Mouse (Mus musculus): ENCODE results near the gene Med12l. TPM values are rescaled to one million over a fixed set of nuclear protein-coding genes. Genes with fewer than 3 reads are reported as not detected.

Gene Med12l
- polyA plus RNA-seq, 1 experiment from 2014 or later = 1.8 TPM

- Histone ChIP-seq H3K27me3 (no peaks in the 10 kb centered on the region), H3K36me3 (no peaks in the 10 kb centered on the region), H3K27ac (no peak overlapping the region), H3K4me2 (replicated peaks) (no peak overlapping the region), H3K9ac (no peak overlapping the region), H3K9me3 (no peaks in the 10 kb centered on the region), H3K4me3 (no peak overlapping the region), H3K4me1 (peaks cover 14% of the 10 kb centered on the region)
- ATAC-seq (ENCODE audit: low FRiP score, low read depth) = no peak
- WGBS = 79% methylated on average over 8 of the region's 8 CpGs
These were observed 206.2 kb downstream of the Med12l start for GRCm38 (mm10) chr3:59211784-59212183.

DNA sequence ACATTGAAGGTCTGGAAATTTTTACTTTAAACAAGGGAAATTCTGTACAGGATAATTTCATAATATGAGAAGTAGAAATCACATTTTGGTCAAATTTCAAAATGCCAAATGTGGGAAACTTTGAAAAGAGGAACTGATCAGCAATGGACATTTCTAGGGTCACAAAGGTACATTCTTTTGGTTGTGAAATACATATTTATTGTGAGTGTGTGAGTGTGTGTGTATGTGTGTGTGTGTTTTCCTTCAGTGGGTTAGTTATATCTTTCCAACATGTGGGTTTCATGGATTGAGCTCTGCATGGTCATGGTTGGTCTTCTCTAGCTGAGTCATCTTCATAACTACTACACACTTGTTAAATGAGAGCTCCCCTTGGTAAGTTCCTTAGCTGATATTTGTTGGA is 206.8 kb downstream of the Med12l start:
- ATAC-seq (ENCODE audit: low FRiP score, low read depth) = no peak
- no peaks in the 10 kb centered on the region for H3K9me3 ChIP-seq
- no peak overlapping the region for H3K9ac ChIP-seq
- H3K36me3 ChIP-seq = no peaks in the 10 kb centered on the region
- H3K4me1 ChIP-seq = peaks cover 14% of the 10 kb centered on the region
- H3K4me2 ChIP-seq (replicated peaks) = no peak overlapping the region
- no peak overlapping the region for H3K4me3 ChIP-seq
- no peak overlapping the region for H3K27ac ChIP-seq
- no peaks in the 10 kb centered on the region for H3K27me3 ChIP-seq

DNA sequence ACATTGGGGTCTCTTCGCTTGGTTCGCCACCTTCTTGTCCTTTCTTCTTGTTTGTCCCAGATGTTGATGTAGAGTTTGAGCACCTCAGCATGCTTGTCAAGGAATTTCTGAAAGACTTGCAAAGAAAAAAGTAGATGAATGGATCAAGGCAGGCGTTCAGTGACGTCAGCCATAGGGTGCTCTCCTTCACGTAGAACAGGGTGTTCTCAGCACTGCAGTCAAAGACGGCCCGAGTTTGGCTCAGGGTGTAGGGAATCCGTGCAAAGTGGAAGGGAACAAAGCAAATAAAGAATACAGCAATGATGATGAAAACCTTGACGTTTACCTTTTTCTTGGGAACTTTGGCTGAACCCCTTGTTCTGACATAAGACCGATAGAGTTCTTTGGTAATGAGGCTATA is 211.6 kb downstream of the Med12l start:
- no peak overlapping the region for H3K9ac ChIP-seq
- H3K27ac ChIP-seq = no peak overlapping the region
- 90% methylated on average over 10 of the region's 10 CpGs for WGBS
- no peaks in the 10 kb centered on the region for H3K9me3 ChIP-seq
- no peak overlapping the region for H3K4me3 ChIP-seq
- H3K4me2 ChIP-seq (replicated peaks) = no peak overlapping the region
- no peaks in the 10 kb centered on the region for H3K27me3 ChIP-seq
- no peak for ATAC-seq (ENCODE audit: low FRiP score, low read depth)
- no peaks in the 10 kb centered on the region for H3K36me3 ChIP-seq
- no peaks in the 10 kb centered on the region for H3K4me1 ChIP-seq

DNA sequence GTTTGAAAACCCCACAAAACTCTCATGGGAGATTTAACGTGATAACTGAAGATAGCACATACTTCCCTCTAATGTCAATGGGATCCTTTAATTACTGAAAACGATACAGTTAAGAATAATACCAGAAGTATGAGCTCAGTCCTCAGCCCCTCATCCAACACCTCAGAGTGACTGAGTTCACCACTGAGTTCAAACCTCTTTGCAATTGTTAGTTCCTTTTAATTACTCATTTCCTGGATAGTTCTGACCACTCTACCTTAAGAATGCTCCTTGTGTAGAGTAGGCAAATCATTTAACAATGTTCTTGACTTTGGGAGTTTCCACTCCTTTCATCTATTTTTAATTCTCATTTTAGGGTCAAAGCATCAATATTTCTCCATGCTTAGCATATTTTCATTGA is 213.7 kb downstream of the Med12l start:
- no peak overlapping the region for H3K4me2 ChIP-seq (replicated peaks)
- H3K27me3 ChIP-seq = no peaks in the 10 kb centered on the region
- no peak for ATAC-seq (ENCODE audit: low FRiP score, low read depth)
- H3K36me3 ChIP-seq = no peaks in the 10 kb centered on the region
- WGBS = 80% methylated on average over 2 of the region's 2 CpGs
- no peak overlapping the region for H3K9ac ChIP-seq
- H3K4me1 ChIP-seq = no peaks in the 10 kb centered on the region
- no peaks in the 10 kb centered on the region for H3K9me3 ChIP-seq
- no peak overlapping the region for H3K27ac ChIP-seq
- H3K4me3 ChIP-seq = no peak overlapping the region

GRCm38 (mm10) chr3:59222303-59222702 is 216.7 kb downstream of the Med12l start:
- no peak overlapping the region for H3K4me3 ChIP-seq
- no peaks in the 10 kb centered on the region for H3K4me1 ChIP-seq
- no peaks in the 10 kb centered on the region for H3K9me3 ChIP-seq
- no peak for ATAC-seq (ENCODE audit: low FRiP score, low read depth)
- H3K27me3 ChIP-seq = no peaks in the 10 kb centered on the region
- H3K27ac ChIP-seq = no peak overlapping the region
- no peak overlapping the region for H3K9ac ChIP-seq
- WGBS = 84% methylated on average over 2 of the region's 2 CpGs
- H3K36me3 ChIP-seq = no peaks in the 10 kb centered on the region
- no peak overlapping the region for H3K4me2 ChIP-seq (replicated peaks)

DNA sequence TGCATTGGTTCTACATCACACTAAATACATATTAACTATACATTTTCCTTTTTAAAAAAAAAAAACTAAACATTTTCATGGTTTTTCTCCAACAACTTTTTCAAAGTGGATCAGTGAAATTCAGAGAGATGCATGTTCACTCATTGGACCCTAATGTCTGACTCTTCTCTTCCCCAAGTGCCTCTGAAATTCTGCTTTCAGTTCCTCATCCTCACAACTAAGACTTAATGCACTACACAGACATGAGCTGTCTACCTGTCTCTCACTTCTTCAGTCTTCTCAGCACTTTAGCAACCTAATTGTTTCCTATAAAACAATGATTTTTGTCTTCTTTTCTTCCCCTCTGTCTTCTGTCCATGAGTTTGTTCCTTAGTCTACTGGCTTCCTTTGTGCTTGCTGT is 219.8 kb downstream of the Med12l start:
- no peaks in the 10 kb centered on the region for H3K27me3 ChIP-seq
- peaks cover 6% of the 10 kb centered on the region; the same call in 1 of the 2 replicates for H3K4me1 ChIP-seq
- H3K9ac ChIP-seq = no peak overlapping the region
- H3K36me3 ChIP-seq = no peaks in the 10 kb centered on the region
- no peaks in the 10 kb centered on the region for H3K9me3 ChIP-seq
- no peak overlapping the region for H3K4me2 ChIP-seq (replicated peaks)
- no peak overlapping the region for H3K27ac ChIP-seq
- no peak overlapping the region for H3K4me3 ChIP-seq
- no peak for ATAC-seq (ENCODE audit: low FRiP score, low read depth)

DNA sequence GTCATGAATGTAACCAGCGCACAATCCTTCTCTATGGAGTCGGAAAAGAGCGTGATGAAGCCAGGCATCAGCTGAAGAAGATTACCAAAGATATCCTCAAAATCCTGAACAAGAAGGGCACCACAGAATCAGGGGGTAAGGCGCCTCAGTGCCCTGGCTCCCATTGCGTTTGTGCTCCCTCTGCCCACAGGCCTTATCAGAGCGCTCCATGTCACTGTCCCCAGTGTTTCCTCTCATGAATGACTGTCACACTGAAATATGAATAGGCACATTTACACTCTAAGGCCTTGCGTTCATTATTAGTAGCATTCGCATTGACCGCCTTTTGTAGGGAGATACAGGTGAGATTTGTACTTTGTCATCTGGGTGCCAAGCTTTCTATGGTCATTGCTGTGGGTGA is 222.1 kb downstream of the Med12l start:
- H3K4me3 ChIP-seq = no peak overlapping the region
- H3K9me3 ChIP-seq = no peaks in the 10 kb centered on the region
- no peak overlapping the region for H3K27ac ChIP-seq
- 92% methylated on average over 9 of the region's 9 CpGs for WGBS
- H3K4me2 ChIP-seq (replicated peaks) = no peak overlapping the region
- ATAC-seq (ENCODE audit: low FRiP score, low read depth) = no peak
- no peaks in the 10 kb centered on the region for H3K27me3 ChIP-seq
- H3K36me3 ChIP-seq = no peaks in the 10 kb centered on the region
- no peak overlapping the region for H3K9ac ChIP-seq
- peaks cover 6% of the 10 kb centered on the region; the same call in 1 of the 2 replicates for H3K4me1 ChIP-seq

DNA sequence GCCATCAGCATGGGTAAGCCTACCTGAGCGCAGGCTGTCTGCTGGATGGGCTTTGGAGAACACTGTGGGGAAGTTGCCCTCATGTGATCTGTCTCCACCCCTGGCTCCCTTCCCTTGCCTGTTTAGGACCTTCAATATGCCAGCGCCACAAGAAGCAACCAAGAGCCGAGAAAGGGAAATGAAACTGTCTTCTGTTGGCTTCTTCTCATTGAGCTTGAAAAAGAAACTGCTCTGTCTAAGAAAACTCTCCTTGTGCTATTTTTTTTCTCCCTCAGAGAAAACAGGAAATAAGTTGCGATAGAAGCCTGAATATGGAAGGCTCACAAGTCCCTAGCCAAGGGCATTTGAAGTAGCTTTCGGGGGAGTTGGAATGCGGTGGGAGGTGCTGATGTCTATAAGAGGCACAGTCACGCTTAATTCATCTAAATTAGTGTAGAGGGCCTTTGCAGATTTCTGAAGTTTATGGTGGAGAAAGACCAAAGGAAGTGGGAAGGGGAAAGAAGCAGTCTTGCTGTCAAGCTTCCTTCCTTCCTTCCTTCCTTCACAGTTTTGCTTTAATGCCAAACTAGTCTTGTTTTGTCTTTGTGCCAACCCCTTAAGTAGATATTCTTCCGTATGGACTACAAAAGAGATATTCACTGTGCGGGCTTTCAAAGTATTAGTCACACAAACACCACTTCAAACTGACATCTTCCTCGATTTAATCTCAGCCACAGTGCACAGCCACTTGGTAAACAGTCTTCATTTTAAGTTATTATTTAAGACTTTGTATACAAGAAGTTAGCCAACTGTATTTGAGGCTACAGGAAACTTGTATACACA is 223.3 kb downstream of the Med12l start:
- Histone ChIP-seq H3K9ac (no peak overlapping the region), H3K9me3 (no peaks in the 10 kb centered on the region), H3K4me2 (replicated peaks) (no peak overlapping the region), H3K36me3 (no peaks in the 10 kb centered on the region), H3K4me1 (peaks cover 6% of the 10 kb centered on the region; the same call in 1 of the 2 replicates), H3K27ac (no peak overlapping the region), H3K27me3 (no peaks in the 10 kb centered on the region), H3K4me3 (no peak overlapping the region)
- 59% methylated on average over 10 of the region's 10 CpGs for WGBS
- no peak for ATAC-seq (ENCODE audit: low FRiP score, low read depth)

GRCm38 (mm10) chr3:59230912-59231311 is 225.3 kb downstream of the Med12l start:
- 55% methylated on average over 3 of the region's 3 CpGs for WGBS
- Histone ChIP-seq H3K9me3 (no peaks in the 10 kb centered on the region), H3K4me3 (no peak overlapping the region), H3K9ac (no peak overlapping the region), H3K4me1 (peaks cover 6% of the 10 kb centered on the region; the same call in 1 of the 2 replicates), H3K27me3 (no peaks in the 10 kb centered on the region), H3K27ac (no peak overlapping the region), H3K4me2 (replicated peaks) (no peak overlapping the region), H3K36me3 (no peaks in the 10 kb centered on the region)
- no peak for ATAC-seq (ENCODE audit: low FRiP score, low read depth)

- no peaks in the 10 kb centered on the region for H3K4me1 ChIP-seq
- 60% methylated on average over 5 of the region's 5 CpGs for WGBS
- no peak for ATAC-seq (ENCODE audit: low FRiP score, low read depth)
These were observed 229.3 kb downstream of the Med12l start for GRCm38 (mm10) chr3:59234878-59235277.

DNA sequence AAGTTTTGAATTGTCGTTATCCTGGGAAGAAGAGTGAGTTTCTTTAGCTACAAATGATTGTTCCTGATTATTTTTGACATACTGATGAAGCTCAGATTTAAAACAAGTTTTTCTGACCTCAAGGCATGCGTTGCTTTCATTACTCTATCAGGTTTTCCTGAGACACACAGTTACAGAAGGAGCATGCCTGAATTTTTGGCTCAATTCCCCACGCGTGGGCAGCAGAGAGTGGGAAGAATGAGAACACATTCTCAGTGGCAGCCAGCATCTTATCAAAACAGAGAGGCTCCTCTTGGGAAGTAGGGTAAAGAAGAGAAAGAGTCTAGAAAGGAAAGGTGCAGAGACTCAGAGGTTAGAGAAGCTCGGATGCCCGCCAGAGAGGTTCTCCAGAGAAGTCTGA is 237.8 kb downstream of the Med12l start:
- no peak overlapping the region for H3K27ac ChIP-seq
- H3K9me3 ChIP-seq = no peaks in the 10 kb centered on the region
- ATAC-seq (ENCODE audit: low FRiP score, low read depth) = no peak
- 64% methylated on average over 6 of the region's 6 CpGs for WGBS
- H3K9ac ChIP-seq = no peak overlapping the region
- H3K27me3 ChIP-seq = no peaks in the 10 kb centered on the region
- no peaks in the 10 kb centered on the region; the same call in 1 of the 2 replicates for H3K4me1 ChIP-seq
- no peak overlapping the region for H3K4me3 ChIP-seq
- H3K4me2 ChIP-seq (replicated peaks) = no peak overlapping the region
- H3K36me3 ChIP-seq = no peaks in the 10 kb centered on the region

More at GRCm38 (mm10) chr3:59234878-59235277, 229.3 kb downstream of the Med12l start:
- no peaks in the 10 kb centered on the region for H3K9me3 ChIP-seq
- no peaks in the 10 kb centered on the region for H3K27me3 ChIP-seq
- H3K4me2 ChIP-seq (replicated peaks) = no peak overlapping the region
- no peaks in the 10 kb centered on the region for H3K36me3 ChIP-seq
- H3K9ac ChIP-seq = no peak overlapping the region
- H3K4me3 ChIP-seq = no peak overlapping the region
- no peak overlapping the region for H3K27ac ChIP-seq

- 73% methylated on average over 6 of the region's 6 CpGs for WGBS
- H3K27ac ChIP-seq = no peak overlapping the region
- no peaks in the 10 kb centered on the region; the same call in 1 of the 2 replicates for H3K4me1 ChIP-seq
- no peaks in the 10 kb centered on the region for H3K9me3 ChIP-seq
- H3K9ac ChIP-seq = no peak overlapping the region
- no peak overlapping the region for H3K4me3 ChIP-seq
- ATAC-seq (ENCODE audit: low FRiP score, low read depth) = no peak
- no peaks in the 10 kb centered on the region for H3K27me3 ChIP-seq
- no peak overlapping the region for H3K4me2 ChIP-seq (replicated peaks)
- no peaks in the 10 kb centered on the region for H3K36me3 ChIP-seq
These were observed 242.4 kb downstream of the Med12l start for GRCm38 (mm10) chr3:59248031-59248430.

DNA sequence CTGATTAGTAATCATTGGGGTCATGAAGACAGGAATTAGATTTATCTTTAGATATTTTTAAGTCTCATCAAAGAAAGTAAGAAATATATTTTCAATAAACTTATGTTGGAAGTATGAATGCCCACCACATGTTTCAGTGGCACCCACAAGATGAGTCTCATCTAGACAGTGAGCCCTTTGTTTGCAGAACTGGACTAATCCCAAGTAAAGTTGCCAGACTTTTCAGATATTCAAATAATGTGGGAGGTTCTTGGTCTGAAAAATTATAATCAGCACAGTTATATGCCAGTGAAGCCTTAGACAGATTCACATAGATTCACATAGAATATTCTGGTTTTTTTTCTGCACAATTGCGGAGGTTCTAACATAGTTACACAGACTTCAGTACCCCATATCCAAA is 244.8 kb downstream of the Med12l start:
- Histone ChIP-seq H3K4me2 (replicated peaks) (no peak overlapping the region), H3K27me3 (no peaks in the 10 kb centered on the region), H3K4me3 (no peak overlapping the region), H3K36me3 (no peaks in the 10 kb centered on the region), H3K9me3 (no peaks in the 10 kb centered on the region), H3K9ac (no peak overlapping the region), H3K4me1 (no peaks in the 10 kb centered on the region), H3K27ac (no peak overlapping the region)
- no peak for ATAC-seq (ENCODE audit: low FRiP score, low read depth)
- WGBS = 95% methylated on average over 1 of the region's 1 CpGs

All from limb, embryonic 13.5 days (tissue).